Mouse (Mus musculus): ENCODE results near the gene Rps12-ps3. TPM values are rescaled to one million over a fixed set of nuclear protein-coding genes. Genes with fewer than 3 reads are reported as not detected.

The Rps12-ps3 gene
- polyA plus RNA-seq, 1 experiment: 780 TPM

GRCm38 (mm10) chr19:59352760-59353159, 30.7 kb downstream of the Rps12-ps3 start:
- Histone ChIP-seq H3K9me3 (replicated peaks; ENCODE audit: control insufficient read depth, insufficient read depth, low read length, poor library complexity, severe bottlenecking) (no peaks in the 10 kb centered on the region), H3K4me3 (ENCODE audit: low read depth, low read length) (no peak overlapping the region), H3K36me3 (ENCODE audit: control insufficient read depth, insufficient read depth, low read length, poor library complexity, severe bottlenecking) (no peaks in the 10 kb centered on the region), H3K27me3 (ENCODE audit: control insufficient read depth, insufficient read depth, low read length, poor library complexity, severe bottlenecking) (no peaks in the 10 kb centered on the region), H3K27ac (ENCODE audit: insufficient read depth, low read length) (no peak overlapping the region), H3K4me1 (ENCODE audit: control insufficient read depth, insufficient read depth, low read length) (no peaks in the 10 kb centered on the region), H3K9ac (ENCODE audit: low read depth, poor library complexity, severe bottlenecking) (no peak overlapping the region)
- no peak for TF ChIP-seq POLR2A (IDR thresholded peaks at IDR 0.05; ENCODE audit: insufficient read depth, low read length)
- TF ChIP-seq CTCF (IDR thresholded peaks at IDR 0.05; ENCODE audit: low read depth, low read length): no peak
- no peak for TF ChIP-seq EP300 (IDR thresholded peaks at IDR 0.05; ENCODE audit: insufficient read depth, low read depth, low read length)

GRCm38 (mm10) chr19:59354906-59355305, 32.8 kb downstream of the Rps12-ps3 start:
- no peak overlapping the region for H3K27ac ChIP-seq (ENCODE audit: insufficient read depth, low read length)
- H3K9ac ChIP-seq (ENCODE audit: low read depth, poor library complexity, severe bottlenecking): no peak overlapping the region
- no peaks in the 10 kb centered on the region for H3K27me3 ChIP-seq (ENCODE audit: control insufficient read depth, insufficient read depth, low read length, poor library complexity, severe bottlenecking)
- H3K9me3 ChIP-seq (replicated peaks; ENCODE audit: control insufficient read depth, insufficient read depth, low read length, poor library complexity, severe bottlenecking): no peaks in the 10 kb centered on the region
- TF ChIP-seq EP300 (IDR thresholded peaks at IDR 0.05; ENCODE audit: insufficient read depth, low read depth, low read length) (no peak), POLR2A (IDR thresholded peaks at IDR 0.05; ENCODE audit: insufficient read depth, low read length) (no peak), CTCF (IDR thresholded peaks at IDR 0.05; ENCODE audit: low read depth, low read length) (no peak)
- no peaks in the 10 kb centered on the region for H3K36me3 ChIP-seq (ENCODE audit: control insufficient read depth, insufficient read depth, low read length, poor library complexity, severe bottlenecking)
- no peak overlapping the region for H3K4me3 ChIP-seq (ENCODE audit: low read depth, low read length)
- H3K4me1 ChIP-seq (ENCODE audit: control insufficient read depth, insufficient read depth, low read length): no peaks in the 10 kb centered on the region

GRCm38 (mm10) chr19:59356388-59356787, 34.3 kb downstream of the Rps12-ps3 start:
- TF ChIP-seq CTCF (IDR thresholded peaks at IDR 0.05; ENCODE audit: low read depth, low read length) (no peak), POLR2A (IDR thresholded peaks at IDR 0.05; ENCODE audit: insufficient read depth, low read length) (no peak), EP300 (IDR thresholded peaks at IDR 0.05; ENCODE audit: insufficient read depth, low read depth, low read length) (no peak)
- Histone ChIP-seq H3K4me1 (ENCODE audit: control insufficient read depth, insufficient read depth, low read length) (no peaks in the 10 kb centered on the region), H3K27ac (ENCODE audit: insufficient read depth, low read length) (no peak overlapping the region), H3K36me3 (ENCODE audit: control insufficient read depth, insufficient read depth, low read length, poor library complexity, severe bottlenecking) (no peaks in the 10 kb centered on the region), H3K27me3 (ENCODE audit: control insufficient read depth, insufficient read depth, low read length, poor library complexity, severe bottlenecking) (no peaks in the 10 kb centered on the region; the same call in 1 of the 2 replicates), H3K9me3 (replicated peaks; ENCODE audit: control insufficient read depth, insufficient read depth, low read length, poor library complexity, severe bottlenecking) (no peaks in the 10 kb centered on the region), H3K4me3 (ENCODE audit: low read depth, low read length) (no peak overlapping the region), H3K9ac (ENCODE audit: low read depth, poor library complexity, severe bottlenecking) (no peak overlapping the region)

GRCm38 (mm10) chr19:59356843-59357595, 34.9 kb downstream of the Rps12-ps3 start:
- Histone ChIP-seq H3K27ac (ENCODE audit: insufficient read depth, low read length) (no peak overlapping the region), H3K9me3 (replicated peaks; ENCODE audit: control insufficient read depth, insufficient read depth, low read length, poor library complexity, severe bottlenecking) (no peaks in the 10 kb centered on the region), H3K4me3 (ENCODE audit: low read depth, low read length) (no peak overlapping the region), H3K4me1 (ENCODE audit: control insufficient read depth, insufficient read depth, low read length) (no peaks in the 10 kb centered on the region), H3K9ac (ENCODE audit: low read depth, poor library complexity, severe bottlenecking) (no peak overlapping the region), H3K36me3 (ENCODE audit: control insufficient read depth, insufficient read depth, low read length, poor library complexity, severe bottlenecking) (no peaks in the 10 kb centered on the region), H3K27me3 (ENCODE audit: control insufficient read depth, insufficient read depth, low read length, poor library complexity, severe bottlenecking) (no peaks in the 10 kb centered on the region; the same call in 1 of the 2 replicates)
- no peak for TF ChIP-seq CTCF (IDR thresholded peaks at IDR 0.05; ENCODE audit: low read depth, low read length)
- TF ChIP-seq POLR2A (IDR thresholded peaks at IDR 0.05; ENCODE audit: insufficient read depth, low read length): no peak
- TF ChIP-seq EP300 (IDR thresholded peaks at IDR 0.05; ENCODE audit: insufficient read depth, low read depth, low read length): no peak

GRCm38 (mm10) chr19:59357878-59358277, 35.8 kb downstream of the Rps12-ps3 start:
- no peak overlapping the region for H3K27ac ChIP-seq (ENCODE audit: insufficient read depth, low read length)
- H3K4me1 ChIP-seq (ENCODE audit: control insufficient read depth, insufficient read depth, low read length): no peaks in the 10 kb centered on the region
- H3K9ac ChIP-seq (ENCODE audit: low read depth, poor library complexity, severe bottlenecking): no peak overlapping the region
- H3K9me3 ChIP-seq (replicated peaks; ENCODE audit: control insufficient read depth, insufficient read depth, low read length, poor library complexity, severe bottlenecking): no peaks in the 10 kb centered on the region
- no peaks in the 10 kb centered on the region; the same call in 1 of the 2 replicates for H3K27me3 ChIP-seq (ENCODE audit: control insufficient read depth, insufficient read depth, low read length, poor library complexity, severe bottlenecking)
- no peaks in the 10 kb centered on the region for H3K36me3 ChIP-seq (ENCODE audit: control insufficient read depth, insufficient read depth, low read length, poor library complexity, severe bottlenecking)
- TF ChIP-seq EP300 (IDR thresholded peaks at IDR 0.05; ENCODE audit: insufficient read depth, low read depth, low read length) (no peak), POLR2A (IDR thresholded peaks at IDR 0.05; ENCODE audit: insufficient read depth, low read length) (no peak), CTCF (IDR thresholded peaks at IDR 0.05; ENCODE audit: low read depth, low read length) (no peak)
- H3K4me3 ChIP-seq (ENCODE audit: low read depth, low read length): no peak overlapping the region

GRCm38 (mm10) chr19:59359202-59359601, 37.1 kb downstream of the Rps12-ps3 start:
- no peak for TF ChIP-seq POLR2A (IDR thresholded peaks at IDR 0.05; ENCODE audit: insufficient read depth, low read length)
- no peak for TF ChIP-seq CTCF (IDR thresholded peaks at IDR 0.05; ENCODE audit: low read depth, low read length)
- TF ChIP-seq EP300 (IDR thresholded peaks at IDR 0.05; ENCODE audit: insufficient read depth, low read depth, low read length): no peak
- no peak overlapping the region for H3K27ac ChIP-seq (ENCODE audit: insufficient read depth, low read length)
- H3K9me3 ChIP-seq (replicated peaks; ENCODE audit: control insufficient read depth, insufficient read depth, low read length, poor library complexity, severe bottlenecking): no peaks in the 10 kb centered on the region
- H3K4me3 ChIP-seq (ENCODE audit: low read depth, low read length): no peak overlapping the region
- H3K36me3 ChIP-seq (ENCODE audit: control insufficient read depth, insufficient read depth, low read length, poor library complexity, severe bottlenecking): no peaks in the 10 kb centered on the region
- no peak overlapping the region for H3K9ac ChIP-seq (ENCODE audit: low read depth, poor library complexity, severe bottlenecking)
- no peaks in the 10 kb centered on the region; the same call in 1 of the 2 replicates for H3K27me3 ChIP-seq (ENCODE audit: control insufficient read depth, insufficient read depth, low read length, poor library complexity, severe bottlenecking)
- H3K4me1 ChIP-seq (ENCODE audit: control insufficient read depth, insufficient read depth, low read length): no peaks in the 10 kb centered on the region

All from ES-Bruce4 (cell line).